Mouse (Mus musculus) cerebellum, postnatal 4 days (tissue): ENCODE measurements around the gene Setdb1.

Experiments
- DNase-seq, 2 experiments: peaks; one replicate each; pipeline ENCODE4 v3.0.0; 2022; ENCODE audit warnings: low spot score in 2 of 2, mixed read lengths in 1 of 2

The Setdb1 gene

DNA sequence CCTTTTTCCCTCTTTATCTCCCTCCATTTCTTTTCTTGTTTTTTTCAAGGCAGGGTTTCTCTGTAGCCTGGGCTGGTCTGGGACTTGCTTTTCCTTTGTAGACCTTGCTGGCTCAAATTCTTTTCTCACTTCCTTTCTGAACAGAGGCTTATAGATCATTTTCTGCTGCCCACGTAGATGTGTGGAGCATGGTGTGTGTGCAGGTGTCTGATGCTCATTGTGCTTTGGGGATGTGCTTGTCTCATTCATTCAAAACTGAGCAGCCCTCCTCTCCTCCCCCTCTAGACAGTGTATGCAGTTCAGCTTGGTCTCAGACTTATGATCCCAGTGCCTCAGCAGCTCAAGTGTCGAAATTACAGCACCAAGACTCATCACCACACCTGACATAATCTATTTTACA, 37.9 kb downstream of the Setdb1 start:
- DNase-seq = no peak

DNA sequence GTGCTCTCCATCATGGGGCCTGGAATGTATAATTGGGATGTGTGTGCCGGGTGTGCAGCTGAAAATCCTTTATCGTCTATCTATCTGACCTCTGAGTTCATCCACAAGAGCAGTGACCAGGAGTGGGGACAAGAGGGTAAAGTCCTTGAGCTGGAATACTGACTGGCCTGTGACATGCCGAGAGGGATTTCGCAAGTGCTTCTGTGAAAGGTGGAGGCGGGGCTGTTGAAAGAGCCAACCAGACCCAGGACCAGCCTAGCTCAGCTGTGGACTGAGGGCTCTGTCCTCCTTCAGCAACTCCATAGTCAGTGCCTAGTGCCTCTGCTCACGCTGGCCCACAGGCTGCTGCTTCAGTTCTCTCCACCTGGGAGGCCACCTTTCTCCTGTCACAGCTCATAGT, 38.5 kb downstream of the Setdb1 start:
- no peak for DNase-seq

DNA sequence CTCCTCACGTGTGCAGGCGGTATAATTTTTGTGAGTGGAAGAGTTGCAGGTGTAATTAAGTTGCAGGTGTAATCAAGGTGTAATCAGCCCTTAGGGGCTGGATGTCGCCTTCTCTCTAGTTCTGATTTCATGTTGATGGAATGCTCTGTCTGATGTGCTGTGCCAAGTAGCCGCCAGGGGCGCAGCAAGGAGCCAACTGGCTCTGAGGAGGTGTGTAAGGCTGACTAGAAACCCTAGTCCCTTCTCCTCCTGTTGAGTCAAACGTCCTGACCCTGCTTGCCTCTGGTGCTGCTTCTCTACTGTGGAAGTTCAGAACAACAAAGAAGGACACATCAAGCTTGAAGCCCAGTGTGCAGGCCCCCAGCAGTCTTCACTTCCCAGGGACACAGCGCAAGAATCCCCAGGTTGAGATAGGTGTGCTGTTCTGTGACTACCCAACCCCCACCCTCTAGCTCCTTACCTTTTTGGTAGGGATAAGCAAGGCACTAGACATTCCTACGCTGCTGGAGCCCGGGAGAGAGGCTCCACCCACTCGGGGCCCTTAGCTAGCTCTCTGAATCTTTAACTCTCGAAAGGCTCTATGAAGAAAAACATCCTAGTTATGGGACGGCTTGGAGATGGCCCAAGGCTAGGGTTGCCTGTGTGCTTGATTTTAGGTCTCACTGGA, 39.5 kb downstream of the Setdb1 start:
- peak in 1 of 2 experiments; percentile 48 for DNase-seq

DNA sequence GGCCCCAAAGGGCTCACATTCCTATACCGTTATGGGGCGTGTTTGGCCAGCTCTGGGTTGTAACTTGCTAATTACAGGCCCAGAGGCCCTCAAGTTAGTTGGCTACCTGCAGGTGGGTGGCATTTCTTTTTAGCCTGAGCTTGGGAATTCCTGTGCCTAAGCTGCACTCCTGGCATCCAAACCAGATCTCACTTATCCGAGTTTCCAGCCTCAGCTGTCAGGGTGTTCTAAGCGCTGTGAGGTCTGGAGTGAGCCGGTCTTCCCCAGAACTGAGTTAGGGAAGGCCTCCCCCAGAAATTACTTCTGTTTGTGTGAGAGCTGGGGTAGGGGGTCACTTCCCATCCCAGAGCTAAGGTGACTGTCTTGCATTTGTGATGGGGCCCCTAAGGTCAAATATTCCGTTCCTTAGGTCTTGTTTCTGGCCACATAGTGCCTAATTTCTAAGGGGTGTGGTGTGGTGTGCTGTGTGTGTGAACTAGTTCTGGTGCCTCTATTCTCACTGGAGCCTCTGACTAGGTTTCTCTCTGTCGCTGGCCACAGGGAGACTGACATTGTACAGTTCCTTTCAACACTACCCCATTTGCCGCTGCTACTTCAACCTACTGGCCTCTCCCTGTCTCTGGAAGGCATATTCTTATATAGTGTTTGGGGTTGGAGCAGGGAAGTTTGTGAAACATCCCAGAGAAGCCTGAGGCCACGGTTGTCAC, 41.0 kb downstream of the Setdb1 start:
- DNase-seq = no peak

DNA sequence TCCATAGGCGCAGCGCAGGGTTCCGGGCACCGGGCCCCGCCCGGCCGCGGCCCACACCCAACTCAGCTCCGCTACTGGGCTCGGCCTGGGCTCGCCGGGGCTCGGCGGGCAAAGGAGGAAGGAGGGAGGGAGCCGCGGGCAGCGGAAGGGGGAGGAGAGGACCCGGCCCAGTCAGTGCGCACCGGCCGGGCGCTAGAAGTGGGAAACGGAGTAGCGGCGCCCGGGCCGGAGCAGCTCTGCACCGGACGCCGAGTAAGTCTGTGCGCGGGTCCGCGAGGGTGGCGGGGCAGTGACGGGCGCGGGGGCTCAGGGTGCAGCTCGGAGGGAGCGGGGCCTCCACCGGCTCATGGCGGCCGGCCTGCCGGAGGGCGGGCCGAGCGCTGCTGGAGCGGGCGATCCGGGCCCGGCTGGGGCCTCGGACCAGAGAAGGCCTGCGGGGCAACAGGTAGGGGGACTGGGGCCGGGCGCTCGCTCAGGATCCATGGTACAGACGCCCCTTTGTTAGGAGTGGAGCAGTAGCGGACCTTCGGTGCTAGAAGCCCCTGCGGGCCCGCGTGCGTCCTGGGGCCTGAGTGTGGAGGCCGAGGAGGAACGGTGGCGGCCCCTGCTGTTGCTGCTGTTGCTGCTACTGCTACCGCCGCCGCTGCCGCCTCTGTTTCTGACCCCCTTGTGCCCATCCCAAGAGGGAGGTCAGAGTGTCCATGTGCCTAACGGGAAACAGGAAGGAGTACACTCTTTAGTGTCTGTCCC, 41.7 kb downstream of the Setdb1 start:
- peak; percentile 77 to 83 for DNase-seq

DNA sequence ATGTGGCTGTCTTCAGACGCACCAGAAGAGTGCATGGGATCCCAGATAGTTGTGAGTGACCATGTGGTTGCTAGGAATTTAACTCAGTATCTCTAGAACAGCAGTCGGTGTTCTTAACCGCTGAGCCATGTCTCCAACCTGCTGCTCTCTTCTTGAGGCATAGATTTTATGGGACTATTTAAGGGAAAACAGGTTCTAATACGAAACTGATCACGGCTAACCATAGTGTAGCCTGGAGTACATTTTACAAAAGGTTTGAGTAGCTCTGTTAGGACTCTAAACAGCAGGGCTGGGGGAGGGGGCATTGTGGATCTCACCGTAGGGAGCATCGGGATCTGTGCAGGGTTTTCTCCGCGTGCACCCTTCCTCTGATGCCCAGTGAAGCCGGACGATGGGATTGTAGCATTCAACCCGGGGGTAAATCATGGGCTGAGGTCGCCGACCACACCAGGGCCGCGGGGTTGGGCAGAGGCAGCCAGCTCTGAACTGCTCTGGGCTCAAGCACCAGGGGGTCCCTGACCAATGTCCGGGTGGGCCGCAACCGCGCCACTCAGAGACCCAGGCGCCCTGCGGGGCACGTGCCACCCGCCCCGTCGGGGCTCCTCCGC, 42.4 kb downstream of the Setdb1 start, which contains the start of gene Cers2:
Cers2 (plus strand) TSS at position 306 of the 608 bp plus-strand sequence.
- DNase-seq = no peak

DNA sequence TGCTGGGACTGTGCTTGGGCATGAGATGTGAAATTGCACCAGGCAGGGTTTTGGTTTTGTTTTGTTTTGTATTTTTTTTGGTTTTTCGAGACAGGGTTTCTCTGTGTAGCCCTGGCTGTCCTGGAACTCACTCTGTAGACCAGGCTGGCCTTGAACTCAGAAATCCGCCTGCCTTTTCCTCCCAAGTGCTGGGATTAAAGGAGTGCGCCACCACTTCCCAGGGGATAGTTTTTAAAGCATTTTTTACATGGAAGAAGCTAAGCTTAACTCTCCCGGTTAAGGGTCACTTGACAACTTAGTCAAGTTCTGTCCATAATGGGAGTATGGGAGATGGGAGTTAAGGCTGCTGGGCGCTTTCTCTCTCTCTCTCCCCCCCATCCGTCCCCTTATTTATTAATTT, 42.9 kb downstream of the Setdb1 start:
- DNase-seq = no peak

DNA sequence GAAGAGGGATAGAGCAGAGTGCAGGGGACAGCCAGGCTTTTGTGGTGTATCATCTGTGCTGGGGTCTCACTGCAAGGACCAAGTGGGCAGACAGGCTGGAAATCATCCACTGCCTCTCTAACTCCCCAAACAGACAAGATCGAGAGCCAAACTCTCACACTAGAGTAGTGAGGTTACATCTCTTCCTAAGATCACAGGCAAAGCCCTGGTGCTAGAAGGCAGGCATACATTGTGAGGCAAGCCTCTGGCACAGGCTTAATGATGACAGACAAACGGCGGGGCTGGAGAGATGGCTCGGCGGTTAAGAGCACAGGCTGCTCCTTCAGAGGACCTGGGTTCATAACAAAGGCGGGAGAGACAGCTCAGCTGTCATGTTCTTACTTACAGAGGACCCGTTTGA, 43.5 kb downstream of the Setdb1 start:
- DNase-seq = no peak

DNA sequence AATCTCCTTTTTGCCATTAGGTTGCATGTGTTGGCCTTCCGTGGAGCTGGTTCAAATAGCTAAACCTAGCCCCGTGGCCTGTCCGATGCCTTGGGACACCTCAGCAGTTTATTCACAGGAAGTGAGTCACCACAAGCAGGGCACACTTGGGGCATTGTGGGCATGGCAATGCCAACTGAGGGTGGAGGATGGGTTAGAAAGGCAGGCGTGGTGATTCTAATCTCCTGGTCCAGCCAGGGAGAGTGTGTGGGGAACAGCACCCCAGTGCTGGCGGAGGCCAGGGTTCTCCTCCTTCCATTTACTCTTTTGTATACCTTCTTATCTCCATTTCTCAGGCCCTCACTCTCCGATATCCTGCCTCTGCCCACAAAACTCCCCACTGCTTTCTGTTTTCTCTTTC, 44.4 kb downstream of the Setdb1 start:
- no peak for DNase-seq

DNA sequence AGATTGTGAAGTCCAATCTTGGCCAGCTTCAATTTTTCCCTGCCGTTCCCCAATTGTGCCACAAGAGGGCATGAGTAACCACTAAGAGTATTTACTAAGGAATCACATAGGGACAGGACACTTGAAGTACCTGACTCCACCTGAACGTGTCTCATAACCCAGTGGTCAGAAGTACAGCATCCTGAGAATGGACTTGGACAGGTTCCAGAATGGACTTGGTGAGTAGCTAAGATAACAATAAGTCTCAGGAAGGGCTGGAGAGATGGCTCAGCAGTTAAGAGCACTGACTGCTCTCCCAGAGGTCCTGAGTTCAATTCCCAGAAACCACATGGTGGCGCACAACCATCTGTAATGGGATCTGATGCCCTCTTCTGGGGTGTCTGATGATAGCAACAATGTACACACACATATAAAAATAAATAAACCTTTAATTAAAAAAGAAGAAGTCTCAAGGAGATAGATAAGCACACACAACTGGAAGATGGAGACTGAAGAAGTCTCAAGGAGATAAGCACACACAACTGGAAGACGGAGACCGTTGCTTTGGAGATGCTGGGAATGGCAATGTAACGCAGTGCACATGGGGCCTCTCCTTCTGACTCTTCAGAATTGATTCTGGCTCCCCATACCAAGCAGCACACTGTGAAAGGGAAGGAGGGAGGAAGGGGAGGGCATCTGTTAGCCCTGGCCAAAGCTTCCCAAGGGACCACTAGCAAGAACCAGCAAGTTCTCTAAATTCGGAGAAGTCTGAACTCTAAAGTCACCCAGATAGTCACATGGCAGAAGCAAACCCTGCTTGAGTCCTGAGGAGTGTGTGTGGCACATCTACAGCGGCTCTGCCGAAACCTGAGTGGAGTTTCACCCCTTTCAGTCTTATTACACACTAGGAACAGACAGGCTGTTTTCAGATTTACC, 45.8 kb downstream of the Setdb1 start:
- DNase-seq = peak in 1 of 2 experiments; percentile 62

DNA sequence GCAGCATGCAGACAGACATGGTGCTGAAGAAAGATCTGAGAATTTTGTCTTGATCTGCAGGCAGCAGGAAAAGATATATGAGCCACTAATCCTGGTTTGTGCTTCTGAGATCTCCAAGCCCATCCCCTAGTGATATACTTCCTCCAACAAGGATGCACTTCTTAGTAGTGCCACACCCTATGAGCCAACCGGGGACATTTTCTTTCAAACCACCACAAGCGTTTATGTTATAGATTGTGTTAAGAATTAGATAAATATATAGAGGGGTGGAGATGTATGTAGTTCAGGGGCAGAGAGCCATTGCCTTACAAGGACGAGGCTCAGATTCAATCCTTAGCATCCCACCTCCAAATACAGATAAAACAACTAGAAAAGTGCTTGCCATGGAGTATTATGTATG, 46.5 kb downstream of the Setdb1 start:
- no peak for DNase-seq

DNA sequence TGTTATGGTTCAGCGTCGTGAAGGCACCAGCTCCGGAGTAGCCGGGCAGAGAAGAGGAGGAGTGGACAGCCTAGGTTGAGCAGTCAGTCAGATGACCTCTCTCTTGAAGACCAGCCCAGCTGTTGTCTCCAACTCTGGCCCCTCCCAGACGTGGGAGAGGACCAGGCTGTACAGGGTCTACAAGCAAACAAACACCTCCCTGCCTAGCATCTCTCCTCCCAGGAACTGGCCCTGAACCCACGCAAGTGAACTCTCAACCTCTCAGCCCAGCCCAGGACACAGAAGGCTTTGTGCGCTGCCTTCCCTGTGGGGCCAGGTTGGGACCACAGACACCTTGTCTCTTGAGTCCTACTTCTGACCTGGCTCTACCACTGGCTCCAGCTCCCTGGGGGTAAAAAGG, 49.9 kb downstream of the Setdb1 start, which contains the start of gene Anxa9:
Anxa9 (minus strand) TSS at position 77 of the 400 bp plus-strand sequence.
- DNase-seq = no peak

DNA sequence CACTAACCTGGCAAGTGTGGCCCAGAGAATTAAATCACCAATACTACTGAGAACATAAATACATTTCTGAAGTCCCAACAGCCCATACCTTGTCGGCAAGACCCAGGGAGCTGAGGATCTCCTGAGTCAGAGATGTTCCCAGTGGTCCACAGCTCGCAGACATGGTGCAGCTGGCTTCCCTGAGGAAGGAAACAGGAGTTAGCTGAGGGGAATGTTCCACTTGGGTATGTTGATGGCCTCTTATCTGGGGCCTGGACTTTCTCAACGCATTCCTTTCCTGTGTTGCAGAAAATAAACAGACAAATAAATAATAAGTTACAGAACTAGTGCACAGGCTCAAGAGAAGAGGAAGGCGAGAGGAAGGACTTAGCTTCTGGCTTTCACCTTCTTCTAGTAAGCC, 50.8 kb downstream of the Setdb1 start:
- DNase-seq = no peak

DNA sequence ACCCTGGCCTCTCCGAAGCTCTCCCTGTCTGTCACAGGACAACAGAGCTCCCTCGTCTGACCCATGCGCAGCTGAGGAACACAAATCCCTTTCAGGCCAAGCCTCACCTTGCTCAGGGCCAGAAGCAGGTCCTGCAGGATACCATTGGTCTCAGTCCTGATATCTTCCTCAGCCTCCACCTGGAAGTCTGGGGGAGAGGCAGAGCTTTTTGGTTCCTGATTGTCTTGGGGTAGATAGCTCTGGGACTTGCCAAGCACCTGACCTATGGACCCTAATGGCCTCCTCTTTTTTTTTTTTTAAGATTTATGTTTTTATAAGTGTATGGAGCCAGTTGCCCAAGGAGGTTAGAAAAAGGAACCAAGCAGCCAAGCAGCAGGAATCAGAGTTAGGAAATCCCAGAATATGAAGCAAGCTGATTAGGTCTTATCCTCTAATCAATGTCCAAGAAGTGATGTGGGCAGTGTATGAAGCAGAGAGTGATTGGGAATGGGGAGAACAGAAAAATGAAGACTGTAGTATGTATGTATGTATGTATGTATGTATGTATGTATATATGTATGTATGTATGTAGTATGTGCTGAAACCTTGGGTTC, 55.7 kb downstream of the Setdb1 start:
- no peak for DNase-seq

DNA sequence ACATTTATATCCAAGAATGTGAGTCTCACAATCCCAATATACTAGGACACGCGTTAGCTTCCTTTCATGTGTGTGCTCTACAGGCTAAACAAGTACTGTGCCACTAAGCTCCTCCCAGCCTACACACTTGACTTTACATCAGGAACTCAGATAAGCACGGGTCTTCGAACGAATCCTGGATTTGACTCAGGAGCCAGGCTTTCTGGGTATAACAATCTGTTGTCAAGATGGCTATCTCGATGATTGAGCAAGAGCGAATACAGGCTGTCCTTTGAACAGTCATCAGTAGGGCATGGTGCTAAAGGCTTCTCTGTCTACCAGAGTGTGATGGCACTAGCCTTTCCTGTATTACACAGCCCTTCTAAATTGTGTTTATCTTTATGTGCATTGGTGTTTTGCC, 59.0 kb downstream of the Setdb1 start:
- no peak for DNase-seq

DNA sequence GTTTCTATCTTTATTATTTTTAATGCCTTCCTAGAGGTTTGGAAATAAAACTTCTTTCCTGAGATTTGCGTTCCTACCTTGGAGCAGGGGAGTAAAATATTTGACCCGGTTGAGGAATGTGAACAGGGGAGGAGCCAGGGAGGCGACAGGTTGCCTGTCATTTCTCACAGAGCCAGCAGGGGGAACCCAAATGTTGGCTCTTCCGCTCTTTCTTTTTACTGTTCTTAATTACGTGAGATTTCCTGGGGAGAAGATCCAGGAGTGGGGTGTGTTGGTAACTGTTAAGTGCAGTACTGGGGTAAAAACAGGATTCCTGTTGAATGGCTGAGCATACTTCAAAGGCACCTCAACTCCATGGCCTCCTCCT, 60.9 kb downstream of the Setdb1 start:
- DNase-seq = peak in 1 of 2 experiments; percentile 25

DNA sequence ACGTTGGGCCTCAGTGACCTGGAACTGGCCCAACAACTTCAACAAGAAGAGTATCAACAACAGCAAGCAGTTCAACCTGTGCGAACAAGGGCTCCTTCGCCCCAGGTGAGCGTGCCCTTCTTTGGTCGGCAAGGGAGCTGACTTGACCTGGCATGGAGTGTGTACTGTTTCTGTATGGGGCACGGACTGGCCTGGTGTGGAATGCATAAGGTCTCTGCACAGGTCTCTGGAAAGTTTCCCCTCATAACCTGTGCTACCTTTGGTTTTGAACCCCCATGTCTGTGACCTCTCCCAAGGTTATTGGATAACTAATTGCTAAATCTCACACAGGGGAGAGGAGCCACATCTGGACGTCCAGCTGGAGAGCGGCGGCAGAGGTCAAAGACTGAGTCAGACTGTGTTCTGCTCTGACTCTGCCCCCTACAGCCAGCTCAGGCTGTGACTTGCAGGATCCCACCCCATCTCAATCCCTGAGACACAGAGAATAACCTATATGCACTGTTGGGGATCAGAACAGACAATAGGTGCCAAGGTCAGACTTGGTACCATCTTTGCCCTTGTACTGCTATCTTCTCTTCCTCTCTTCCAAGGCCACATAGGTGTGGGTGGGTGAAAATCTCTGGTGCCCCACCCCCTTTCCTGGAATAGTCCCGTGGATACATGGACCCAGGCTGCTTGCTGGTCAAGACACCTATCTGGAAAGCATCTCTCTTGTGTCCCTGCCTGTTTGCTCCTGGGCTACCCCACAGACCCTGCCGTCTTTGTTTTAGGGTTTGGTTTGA, 61.5 kb downstream of the Setdb1 start:
- no peak for DNase-seq

DNA sequence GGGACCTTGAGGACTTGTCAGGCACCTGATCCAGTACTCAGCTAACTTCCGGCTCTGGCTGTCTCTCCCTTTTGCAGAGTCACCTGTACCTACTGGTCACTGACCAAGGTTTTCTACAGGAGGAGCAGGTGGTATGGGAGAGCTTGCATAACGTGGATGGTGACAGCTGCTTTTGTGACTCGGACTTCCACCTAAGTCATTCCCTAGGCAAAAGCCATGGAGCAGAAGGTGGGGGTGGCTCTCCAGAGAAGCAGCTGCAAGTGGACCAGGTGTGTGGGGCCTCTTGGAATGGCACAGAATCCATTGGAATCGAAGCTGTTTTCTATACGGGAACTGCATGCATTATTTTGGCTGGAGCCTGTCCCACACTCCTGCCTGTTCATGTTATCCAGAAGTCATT, 62.3 kb downstream of the Setdb1 start:
- no peak for DNase-seq

DNA sequence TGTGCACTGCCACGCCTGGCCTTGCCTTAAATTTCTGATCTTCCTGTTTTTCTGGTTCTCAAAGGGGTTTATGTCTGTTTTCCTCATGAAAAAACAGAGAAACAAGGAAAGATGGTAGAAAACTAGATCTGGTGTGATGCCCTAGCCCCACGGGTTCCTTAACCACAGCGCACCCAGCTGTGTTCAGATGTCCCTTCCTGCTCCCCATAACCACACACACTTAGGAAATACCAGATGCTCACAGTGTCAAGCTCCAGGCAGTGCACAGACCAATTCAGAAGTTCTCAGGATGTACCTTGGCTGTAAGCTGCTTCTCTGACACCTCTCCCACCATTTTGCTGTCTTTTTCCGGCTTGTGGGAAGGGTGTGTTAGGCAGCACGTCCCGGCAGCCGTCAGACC, 62.7 kb downstream of the Setdb1 start:
- no peak for DNase-seq

DNA sequence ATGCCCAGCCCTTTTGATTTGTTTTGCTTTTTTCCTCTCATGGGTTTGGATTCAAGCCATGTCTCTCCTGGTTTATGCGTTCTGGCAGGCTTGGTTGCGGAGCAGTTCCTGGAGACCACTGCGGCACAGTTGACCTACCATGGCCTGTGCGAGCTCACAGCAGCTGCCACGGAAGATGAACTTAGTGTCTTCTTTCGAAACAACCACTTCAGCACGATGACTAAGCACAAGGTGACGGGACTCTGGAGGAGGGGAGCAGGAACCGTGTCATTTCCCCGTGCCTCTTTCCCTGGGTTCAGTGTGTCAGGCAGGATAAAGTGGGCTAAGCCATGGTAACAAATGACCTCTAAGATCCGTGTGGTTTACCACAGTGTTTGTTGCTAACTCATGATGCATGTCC, 63.5 kb downstream of the Setdb1 start:
- DNase-seq = no peak
